Mouse (Mus musculus) limb, embryonic 13.5 days (tissue): ENCODE measurements around the gene Lrrc26. TPM values are rescaled to one million over a fixed set of nuclear protein-coding genes. Genes with fewer than 3 reads are reported as not detected.
A peak's percentile ranks its signal among the peaks of the same experiment; 100 is the strongest.

ENCODE experiments used
- ATAC-seq: fragments of 200-750 bp; cut with Nextera tagmentation; 2 replicates; pipeline ENCODE4 v1.8.0; 2017; ENCODE audit warnings: low read depth, moderate number of reproducible peaks, moderate TSS enrichment; ENCODE audit not compliant: low FRiP score
- H3K27ac ChIP-seq: fragments of 300-500 bp; sonication (generic); 2 replicates; pipeline ENCODE4 v1.5.1; 2015; ENCODE audit warnings: inconsistent platforms, mild to moderate bottlenecking, moderate library complexity
- H3K27me3 ChIP-seq: fragments of 300-500 bp; sonication (generic); 2 replicates; pipeline ENCODE4 v1.6.1; 2015; ENCODE audit warnings: mild to moderate bottlenecking, inconsistent platforms
- H3K36me3 ChIP-seq: fragments of 300-500 bp; sonication (generic); 2 replicates; pipeline ENCODE4 v1.6.1; 2015; ENCODE audit warnings: inconsistent platforms, mild to moderate bottlenecking, moderate library complexity
- H3K4me1 ChIP-seq: fragments of 300-500 bp; sonication (generic); 2 replicates; pipeline ENCODE4 v1.6.1; 2015; ENCODE audit warnings: inconsistent platforms
- H3K4me2 ChIP-seq: fragments of 300-500 bp; sonication (generic); replicated peaks from 2 replicates; pipeline ENCODE4 v1.6.1; 2015; ENCODE audit warnings: inconsistent platforms, mild to moderate bottlenecking, moderate library complexity
- H3K4me3 ChIP-seq: fragments of 300-500 bp; sonication (generic); 2 replicates; pipeline ENCODE4 v1.5.1; 2015; ENCODE audit warnings: moderate library complexity, mild to moderate bottlenecking, inconsistent platforms
- H3K9ac ChIP-seq: fragments of 300-500 bp; sonication (generic); 2 replicates; pipeline ENCODE4 v1.6.1; 2015; ENCODE audit warnings: mild to moderate bottlenecking, inconsistent platforms
- H3K9me3 ChIP-seq: fragments of 300-500 bp; sonication (generic); 2 replicates; pipeline ENCODE4 v1.6.1; 2016; ENCODE audit warnings: inconsistent platforms
- WGBS: fragments of 180-500 bp; shearing (Covaris S2); methylation state at CpG from one replicate; pipeline ENCODE4 v1.1.7; 2015; 5-methylcytosine and 5-hydroxymethylcytosine counted together
- polyA plus RNA-seq: library from polyadenylated mRNA; unstranded; fragments of >200 nt; fragmentation: Nextera tagmentation; extraction: Ambion mirVana; gene quantifications from 2 replicates; pipeline ENCODE4 v1.2.1, GENCODE M21; 2015

Gene Lrrc26
- polyA plus RNA-seq, 1 experiment from 2014 or later: not detected

DNA sequence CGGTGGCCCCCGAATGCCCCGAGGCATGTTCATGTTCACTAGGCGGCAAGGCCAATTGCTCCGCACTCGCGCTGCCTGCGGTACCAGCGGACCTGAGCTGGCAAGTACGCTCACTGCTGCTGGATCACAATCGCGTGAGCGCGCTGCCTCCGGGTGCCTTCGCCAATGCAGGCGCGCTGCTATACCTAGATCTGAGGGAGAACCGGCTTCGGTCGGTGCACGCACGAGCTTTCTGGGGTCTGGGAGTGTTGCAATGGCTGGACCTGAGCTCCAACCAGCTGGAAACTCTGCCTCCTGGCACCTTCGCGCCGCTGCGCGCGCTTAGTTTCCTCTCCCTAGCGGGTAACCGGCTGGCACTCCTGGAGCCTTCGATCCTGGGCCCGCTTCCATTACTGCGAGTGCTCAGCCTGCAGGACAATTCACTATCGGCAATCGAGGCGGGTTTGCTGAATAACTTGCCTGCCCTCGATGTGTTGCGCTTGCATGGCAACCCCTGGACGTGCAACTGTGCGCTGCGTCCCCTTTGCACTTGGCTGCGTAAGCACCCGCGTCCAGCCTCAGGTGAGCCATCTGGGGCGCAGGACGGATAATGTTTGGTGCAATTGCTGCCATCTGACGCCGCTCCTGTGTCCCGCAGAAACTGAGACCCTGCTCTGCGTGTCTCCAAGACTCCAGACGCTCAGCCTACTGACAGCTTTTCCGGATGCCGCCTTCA is 543 bp downstream of the Lrrc26 start:
- H3K4me1 ChIP-seq: peaks cover 24% of the 10 kb centered on the region
- H3K9me3 ChIP-seq: no peaks in the 10 kb centered on the region
- ATAC-seq: no peak
- peak overlapping the region; percentile 24 for H3K4me3 ChIP-seq
- peaks cover 13% of the 10 kb centered on the region for H3K36me3 ChIP-seq
- H3K27ac ChIP-seq: no peak overlapping the region
- H3K9ac ChIP-seq: no peak overlapping the region
- WGBS: 2% methylated on average over 54 of the region's 54 CpGs
- peaks cover 95% of the 10 kb centered on the region for H3K27me3 ChIP-seq
- H3K4me2 ChIP-seq: peak overlapping the region; percentile 47

DNA sequence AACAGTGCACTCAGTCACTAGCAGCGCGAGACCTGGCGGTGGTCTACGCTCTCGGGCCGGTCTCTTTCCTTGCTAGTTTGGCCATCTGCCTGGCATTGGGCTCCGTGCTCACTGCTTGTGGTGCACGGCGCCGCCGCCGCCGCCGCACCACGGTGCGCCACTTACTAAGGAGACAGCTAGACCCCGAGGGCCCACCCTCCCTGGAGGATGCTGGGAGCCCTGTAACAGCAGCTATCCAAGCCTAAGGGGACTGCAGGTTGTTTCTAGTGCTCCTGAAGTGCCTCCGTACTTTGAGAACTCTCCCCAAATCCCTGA is 1.1 kb downstream of the Lrrc26 start:
- Histone ChIP-seq H3K36me3 (peaks cover 8% of the 10 kb centered on the region), H3K27ac (no peak overlapping the region), H3K4me2 (peak overlapping the region; percentile 47), H3K9ac (no peak overlapping the region), H3K4me1 (peaks cover 24% of the 10 kb centered on the region), H3K4me3 (peak overlapping the region; percentile 24), H3K27me3 (peaks cover 100% of the 10 kb centered on the region), H3K9me3 (no peaks in the 10 kb centered on the region)
- no peak for ATAC-seq
- WGBS: 1% methylated on average over 18 of the region's 18 CpGs

DNA sequence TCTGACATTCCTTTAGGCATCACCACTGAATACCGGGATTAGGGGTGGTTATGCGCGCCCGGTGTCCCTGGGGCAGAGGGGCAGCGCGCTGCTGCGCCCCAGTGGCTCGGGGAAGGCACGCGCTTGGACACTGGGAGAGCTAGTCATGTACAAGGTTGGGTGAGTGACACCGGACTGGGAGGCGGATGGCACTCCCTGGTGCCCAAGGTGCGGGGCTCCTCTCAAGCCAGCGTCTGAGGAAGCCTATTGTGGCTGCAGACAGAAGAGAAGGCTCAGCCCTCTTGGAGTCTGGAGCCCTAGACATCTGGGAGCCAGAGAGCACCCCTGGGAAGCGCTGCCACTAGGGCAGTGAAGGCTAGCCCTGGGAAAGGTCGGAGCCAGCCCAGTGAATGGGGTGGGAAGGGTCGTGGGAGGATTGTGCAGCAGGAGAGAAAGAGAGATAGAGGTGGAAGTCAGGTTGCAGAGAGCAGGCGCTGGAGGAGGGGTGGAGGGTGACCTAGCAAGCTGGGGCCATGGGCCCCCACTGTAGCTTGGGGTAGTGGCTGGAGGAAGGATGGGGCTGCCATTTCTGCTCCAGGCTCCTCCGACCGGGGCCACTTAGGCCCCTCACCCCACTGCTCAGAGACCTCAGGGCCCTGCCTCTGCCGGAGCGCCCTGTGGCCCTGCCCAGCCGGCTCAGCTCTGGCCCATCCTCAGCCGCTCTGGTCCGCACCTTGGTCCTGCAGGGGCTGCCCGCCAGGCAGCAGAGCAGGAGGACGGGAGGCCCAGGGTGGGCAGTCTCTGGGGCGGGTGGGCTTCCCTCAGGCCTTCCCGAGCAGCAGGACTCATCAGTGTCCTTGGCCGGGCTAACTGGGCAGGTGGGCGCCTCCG is 1.7 kb downstream of the Lrrc26 start:
- peak overlapping the region; percentile 59 for H3K4me2 ChIP-seq
- 7% methylated on average over 32 of the region's 32 CpGs for WGBS
- H3K9ac ChIP-seq: no peak overlapping the region

DNA sequence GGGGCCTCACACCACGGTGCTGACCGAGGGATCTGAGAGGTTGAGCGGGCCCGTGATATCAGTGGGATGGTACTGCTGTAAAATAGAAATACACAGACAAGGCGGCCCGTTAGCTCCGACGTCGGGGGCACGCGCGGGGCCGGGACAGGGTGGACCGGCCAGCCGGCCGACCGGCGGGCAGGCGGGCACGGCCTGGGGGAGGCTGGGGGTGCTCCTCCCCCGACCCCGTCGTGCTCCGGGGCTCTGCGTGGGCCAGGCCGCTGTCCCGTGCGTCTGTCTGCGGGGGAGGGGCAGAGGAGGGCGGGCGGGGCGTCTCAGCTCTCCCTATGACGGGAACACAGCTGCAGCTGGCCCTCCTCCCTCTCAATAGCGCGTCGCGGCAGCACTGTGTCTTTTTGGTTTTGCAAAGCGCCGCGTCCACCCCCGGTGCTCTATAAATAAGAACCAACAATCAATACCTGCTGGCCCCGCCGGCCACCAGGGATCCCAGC is 2.4 kb downstream of the Lrrc26 start:
- no peaks in the 10 kb centered on the region for H3K36me3 ChIP-seq
- peaks cover 24% of the 10 kb centered on the region for H3K4me1 ChIP-seq
- peak overlapping the region; percentile 48; the same call in 1 of the 2 replicates for H3K9ac ChIP-seq
- no peak overlapping the region for H3K27ac ChIP-seq
- peak; percentile 42; the same call in 1 of the 2 replicates for ATAC-seq
- WGBS: 9% methylated on average over 37 of the region's 43 CpGs
- H3K9me3 ChIP-seq: no peaks in the 10 kb centered on the region
- peaks cover 100% of the 10 kb centered on the region for H3K27me3 ChIP-seq
- H3K4me3 ChIP-seq: peak overlapping the region; percentile 33
- H3K4me2 ChIP-seq: peak overlapping the region; percentile 59

More for the DNA sequence above, 1.7 kb downstream of the Lrrc26 start:
- Histone ChIP-seq H3K27me3 (peaks cover 100% of the 10 kb centered on the region), H3K4me3 (peak overlapping the region; percentile 33), H3K27ac (no peak overlapping the region), H3K4me1 (peaks cover 24% of the 10 kb centered on the region), H3K36me3 (peaks cover 1% of the 10 kb centered on the region), H3K9me3 (no peaks in the 10 kb centered on the region)
- no peak for ATAC-seq

DNA sequence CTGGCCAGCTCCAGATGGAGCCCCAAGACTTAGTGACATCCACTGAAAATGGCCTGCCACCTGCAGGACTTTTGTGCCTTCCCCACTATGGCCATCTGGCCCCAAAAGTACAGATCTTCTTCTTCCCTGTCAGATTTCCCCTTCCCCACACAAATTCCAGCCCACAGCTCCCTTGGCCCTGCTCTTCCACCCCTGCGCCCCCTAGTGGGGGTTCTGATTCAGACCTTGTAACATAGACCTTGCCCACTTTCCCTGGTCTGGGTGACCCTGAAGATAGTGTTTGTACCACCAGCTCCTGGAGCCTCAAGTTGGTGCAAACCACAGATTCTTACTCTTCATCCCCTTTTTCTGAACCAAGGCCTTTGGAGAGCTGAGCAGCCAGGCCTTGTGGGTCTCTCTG is 3.1 kb downstream of the Lrrc26 start:
- Histone ChIP-seq H3K9ac (0 out of 2 replicates have a peak overlapping the region, but pooled peaks have one; percentile 13), H3K4me1 (peaks cover 24% of the 10 kb centered on the region), H3K27me3 (peaks cover 99% of the 10 kb centered on the region), H3K36me3 (no peaks in the 10 kb centered on the region), H3K27ac (no peak overlapping the region), H3K4me3 (no peak overlapping the region; the same call in 1 of the 2 replicates), H3K4me2 (peak overlapping the region; percentile 59), H3K9me3 (no peaks in the 10 kb centered on the region)
- no peak for ATAC-seq
- WGBS: 0% methylated on average over 1 of the region's 1 CpGs

DNA sequence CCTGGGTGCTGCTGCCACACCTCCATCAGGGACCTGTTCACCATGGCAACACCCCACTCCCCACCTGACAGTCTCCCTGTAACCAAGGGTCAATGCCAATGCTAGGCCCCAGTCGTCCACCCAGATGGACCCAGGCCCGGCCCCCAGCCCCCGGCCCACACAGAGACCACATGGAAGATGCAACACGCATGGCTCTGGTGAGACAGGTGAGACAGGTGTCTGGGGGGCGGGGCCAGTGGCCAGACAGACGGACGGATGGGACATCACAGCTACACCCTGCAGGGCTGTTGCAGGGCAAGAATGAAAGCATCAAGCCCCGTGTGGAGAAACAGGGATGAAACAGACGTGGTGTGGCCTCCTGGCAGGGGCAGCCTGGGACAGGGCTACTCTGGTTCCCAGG is 4.0 kb downstream of the Lrrc26 start:
- Histone ChIP-seq H3K4me3 (no peak overlapping the region), H3K9ac (no peak overlapping the region), H3K27ac (no peak overlapping the region), H3K36me3 (no peaks in the 10 kb centered on the region), H3K27me3 (peaks cover 95% of the 10 kb centered on the region), H3K4me1 (peaks cover 24% of the 10 kb centered on the region), H3K9me3 (no peaks in the 10 kb centered on the region), H3K4me2 (no peak overlapping the region)
- 72% methylated on average over 9 of the region's 9 CpGs for WGBS
- no peak for ATAC-seq

DNA sequence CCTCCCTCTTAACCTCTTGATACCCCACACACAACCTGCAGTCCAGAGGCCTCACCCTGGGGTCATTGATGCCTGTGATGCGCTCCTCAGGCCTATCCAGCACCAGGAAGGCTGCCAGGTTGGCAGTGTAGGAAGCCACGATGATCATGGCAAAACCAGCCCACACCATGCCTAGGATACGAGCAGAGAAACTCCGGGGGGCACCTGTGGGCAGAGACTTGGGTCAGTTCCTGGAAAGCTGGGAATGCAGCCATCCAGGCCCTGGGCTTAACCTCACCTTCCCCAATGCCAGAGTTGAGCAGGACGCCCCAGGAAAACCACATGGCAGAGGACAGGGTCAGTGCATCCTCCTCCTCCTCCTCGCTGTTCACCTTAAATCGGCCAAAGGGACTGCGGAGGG is 7.4 kb downstream of the Lrrc26 start:
- H3K27me3 ChIP-seq: peaks cover 70% of the 10 kb centered on the region
- H3K36me3 ChIP-seq: no peaks in the 10 kb centered on the region
- no peak overlapping the region for H3K27ac ChIP-seq
- WGBS: 75% methylated on average over 8 of the region's 8 CpGs
- H3K9me3 ChIP-seq: no peaks in the 10 kb centered on the region
- ATAC-seq: no peak
- H3K4me1 ChIP-seq: peaks cover 5% of the 10 kb centered on the region
- no peak overlapping the region for H3K4me3 ChIP-seq
- no peak overlapping the region for H3K9ac ChIP-seq
- H3K4me2 ChIP-seq: no peak overlapping the region

DNA sequence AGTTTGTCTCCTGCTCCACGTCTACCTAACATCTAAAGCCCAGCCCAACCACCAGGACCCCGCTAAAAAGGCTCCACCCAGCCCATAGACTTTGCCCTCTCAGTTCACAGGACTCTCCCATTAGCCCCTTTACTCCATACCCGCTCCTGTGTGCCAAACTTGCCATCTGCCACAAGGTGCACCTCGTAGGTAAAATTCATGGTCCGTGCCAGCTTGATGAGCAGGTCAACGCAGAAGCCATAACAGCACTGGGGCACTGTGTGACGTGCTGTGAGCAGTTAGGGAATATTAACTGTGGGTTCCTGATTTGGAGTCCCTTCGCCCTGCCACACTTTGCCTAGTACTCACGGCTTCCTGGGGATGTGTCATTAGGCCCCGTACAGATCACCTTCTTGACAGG is 8.3 kb downstream of the Lrrc26 start:
- Histone ChIP-seq H3K4me3 (no peak overlapping the region), H3K4me2 (no peak overlapping the region), H3K27ac (no peak overlapping the region), H3K36me3 (no peaks in the 10 kb centered on the region), H3K9me3 (no peaks in the 10 kb centered on the region), H3K4me1 (no peaks in the 10 kb centered on the region), H3K27me3 (peaks cover 66% of the 10 kb centered on the region), H3K9ac (no peak overlapping the region)
- no peak for ATAC-seq
- 86% methylated on average over 10 of the region's 10 CpGs for WGBS

DNA sequence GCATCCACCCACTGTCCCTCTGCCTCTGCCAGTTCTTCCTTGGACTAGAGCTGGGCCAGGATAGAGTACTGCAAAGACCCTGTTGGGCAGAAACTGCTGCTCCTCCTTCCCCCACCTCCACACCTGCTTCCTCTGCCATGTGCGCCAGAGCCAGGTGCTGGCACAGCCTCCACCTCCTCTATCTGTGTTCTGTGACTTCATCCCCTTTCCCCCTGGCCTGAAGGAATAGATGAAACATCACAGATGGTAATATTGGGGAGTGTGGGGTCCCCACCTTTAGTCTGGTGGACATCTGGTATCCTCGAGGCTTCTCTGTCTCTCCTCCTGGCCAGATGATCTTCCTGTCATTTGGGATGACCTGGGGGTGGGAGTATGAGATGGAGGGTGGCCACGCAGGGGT is 13.7 kb downstream of the Lrrc26 start:
- WGBS: 66% methylated on average over 3 of the region's 3 CpGs
- Histone ChIP-seq H3K9me3 (no peaks in the 10 kb centered on the region), H3K27me3 (peaks cover 66% of the 10 kb centered on the region), H3K9ac (no peak overlapping the region), H3K4me1 (peaks cover 5% of the 10 kb centered on the region; the same call in 1 of the 2 replicates), H3K36me3 (no peaks in the 10 kb centered on the region), H3K4me2 (no peak overlapping the region), H3K4me3 (no peak overlapping the region), H3K27ac (no peak overlapping the region)
- no peak for ATAC-seq

DNA sequence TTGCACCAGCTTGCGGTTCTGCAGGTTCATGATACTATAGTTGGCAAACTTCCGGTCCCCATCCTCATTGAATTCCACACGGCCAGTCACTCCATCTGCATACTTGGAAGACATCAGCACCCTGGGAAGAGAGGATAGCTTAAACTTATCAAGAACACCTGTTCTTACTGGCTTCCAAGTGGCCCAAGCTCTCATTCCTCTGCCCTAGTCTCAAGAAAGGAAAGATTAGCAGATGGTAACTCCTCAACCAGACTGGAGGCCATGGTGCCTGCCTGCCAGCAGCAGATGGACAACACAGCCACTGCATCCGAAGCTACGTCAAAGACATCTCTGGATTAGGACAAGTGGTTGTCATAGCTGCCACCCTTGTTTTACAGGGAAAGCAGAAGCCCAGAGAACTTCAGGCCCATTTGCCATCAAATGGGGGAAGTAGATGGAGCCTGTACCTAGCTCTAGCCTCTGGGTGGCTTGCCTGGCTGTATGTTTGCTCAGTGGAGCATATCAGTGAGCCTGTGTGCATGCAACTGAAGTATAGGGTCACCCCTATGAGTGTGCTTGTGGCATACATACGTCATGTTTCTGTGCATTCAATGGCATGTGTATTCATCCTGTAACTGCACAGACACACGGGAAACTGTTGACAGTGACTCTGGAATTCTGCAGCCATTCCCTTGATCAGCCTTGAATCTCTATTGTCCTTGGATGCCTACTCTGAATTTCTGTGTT is 14.4 kb downstream of the Lrrc26 start:
- WGBS: 73% methylated on average over 7 of the region's 7 CpGs
- H3K27ac ChIP-seq: no peak overlapping the region
- H3K4me3 ChIP-seq: peak overlapping the region; percentile 50; the same call in 1 of the 2 replicates
- peak overlapping the region; percentile 86 for H3K4me2 ChIP-seq
- H3K36me3 ChIP-seq: no peaks in the 10 kb centered on the region
- H3K27me3 ChIP-seq: peaks cover 72% of the 10 kb centered on the region
- peaks cover 5% of the 10 kb centered on the region; the same call in 1 of the 2 replicates for H3K4me1 ChIP-seq
- ATAC-seq: no peak
- H3K9ac ChIP-seq: no peak overlapping the region
- H3K9me3 ChIP-seq: no peaks in the 10 kb centered on the region

DNA sequence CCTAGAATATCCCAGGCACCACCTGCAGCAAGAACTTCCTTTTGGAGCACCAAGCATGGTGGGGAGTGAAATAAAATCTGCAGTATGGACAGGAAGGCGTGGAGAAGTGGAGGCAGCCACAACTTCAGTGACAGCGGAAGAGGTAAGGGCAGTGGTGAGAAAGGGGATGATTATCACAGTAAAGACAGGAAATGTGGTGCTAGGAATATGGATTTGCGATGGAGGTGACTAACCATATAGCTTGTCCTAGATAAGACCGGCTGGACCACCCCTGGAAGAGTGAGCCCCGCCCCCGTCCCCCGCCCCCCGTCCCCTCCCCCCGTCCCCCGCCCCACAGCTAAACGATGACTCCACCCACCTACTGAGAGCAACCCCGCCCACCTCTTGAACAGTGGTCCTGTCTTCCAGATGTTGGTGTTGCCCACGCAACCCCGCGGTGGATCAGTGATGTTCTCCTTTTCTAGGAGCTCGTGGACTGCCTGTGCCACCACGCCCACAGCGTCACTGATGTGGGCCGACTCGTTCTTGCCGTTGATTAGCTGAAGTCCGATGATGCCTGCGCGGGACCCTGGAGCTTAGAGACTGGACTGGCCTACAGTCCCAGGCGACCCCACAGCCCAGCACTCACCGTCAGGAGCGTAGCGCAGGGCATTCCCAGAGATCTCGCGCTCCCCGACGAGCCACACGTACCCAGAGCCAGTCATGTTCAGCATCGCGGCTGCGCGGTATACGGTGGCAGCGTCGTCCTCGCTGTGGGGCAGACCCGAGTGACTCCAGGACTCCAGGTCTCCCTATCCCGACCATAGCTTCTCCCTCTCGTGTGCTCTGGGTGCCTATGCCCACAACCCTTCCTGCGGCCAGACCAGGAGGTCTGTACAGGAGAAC is 15.2 kb downstream of the Lrrc26 start:
- Histone ChIP-seq H3K9me3 (no peaks in the 10 kb centered on the region), H3K9ac (peak overlapping the region; percentile 59), H3K4me2 (peak overlapping the region; percentile 86), H3K4me1 (peaks cover 5% of the 10 kb centered on the region; the same call in 1 of the 2 replicates), H3K4me3 (peak overlapping the region; percentile 50), H3K27ac (no peak overlapping the region), H3K27me3 (peaks cover 80% of the 10 kb centered on the region), H3K36me3 (no peaks in the 10 kb centered on the region)
- 2% methylated on average over 37 of the region's 45 CpGs for whole genome bisulfite sequencing
- peak; percentile 48 for ATAC-seq
